Mouse (Mus musculus): ENCODE measurements around the gene Cep250. TPM values are rescaled to one million over a fixed set of nuclear protein-coding genes. Genes with fewer than 3 reads are reported as not detected.
A peak's percentile ranks its signal among the peaks of the same experiment; 100 is the strongest.

Gene Cep250
- total RNA-seq, 2 experiments from 2014 or later, result 15.1 to 16.3 TPM

DNA sequence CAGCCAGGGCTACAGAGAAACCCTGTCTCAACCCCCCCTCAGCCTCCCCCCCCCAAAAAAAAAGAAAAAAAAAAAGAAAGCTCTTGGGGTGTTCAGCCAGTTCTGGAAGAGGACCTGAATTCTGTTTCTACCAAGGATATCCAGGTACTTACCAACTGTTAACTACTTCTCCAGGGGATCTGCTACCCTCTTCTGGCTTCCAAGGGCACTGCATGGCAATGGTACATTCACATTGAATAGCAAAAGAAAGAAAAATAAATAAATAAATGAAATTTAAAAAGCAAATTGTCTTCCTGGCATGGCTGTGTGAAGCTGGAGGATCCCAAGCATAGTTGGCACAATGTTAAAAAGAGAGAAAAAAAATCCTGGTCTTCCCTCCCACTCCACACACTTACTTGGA, 4.3 kb upstream of the Cep250 start:
- intact Hi-C loops (cut with DNase I), result no loop called here
- DNase-seq (ENCODE audit: low spot score in 2 of 2), result peak; percentile 77 to 85

- DNase-seq (ENCODE audit: low spot score in 2 of 2), result no peak
- intact Hi-C loops (cut with DNase I), result loop anchor here (5.0 kb wide), 1 partner anchor 182 kb away; the partner anchor contains the start of genes Nfs1 and Romo1
Observed at GRCm38 (mm10) chr2:155959981-155960380, 3.7 kb downstream of the Cep250 start.

DNA sequence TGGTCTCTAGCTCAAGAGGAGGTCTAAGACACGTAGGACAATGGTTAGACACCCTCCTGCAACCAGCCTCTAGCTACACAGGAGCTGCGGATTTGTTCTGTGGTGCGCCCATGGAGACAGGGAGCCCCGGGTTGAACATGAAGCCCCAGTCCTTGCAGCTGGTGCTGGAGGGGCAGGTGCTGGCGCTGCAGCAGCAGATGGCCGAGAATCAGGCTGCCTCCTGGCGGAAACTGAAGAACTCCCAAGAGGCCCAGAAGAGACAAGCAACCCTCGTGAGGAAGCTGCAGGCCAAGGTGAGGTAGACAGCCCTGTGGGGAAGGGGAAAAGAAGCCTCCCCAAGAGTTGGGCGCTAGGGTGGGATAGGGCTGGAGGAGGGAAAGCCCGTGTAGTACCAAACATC, 5.6 kb downstream of the Cep250 start:
- DNase-seq (ENCODE audit: low spot score in 2 of 2), result no peak
- intact Hi-C loops (cut with DNase I), result loop anchor here (5.0 kb wide), 1 partner anchor 180 kb away; the partner anchor contains the start of genes Nfs1 and Romo1

- intact Hi-C loops (cut with DNase I), result loop anchor here (5.0 kb wide), 1 partner anchor 179 kb away; the partner anchor contains the start of genes Nfs1 and Romo1
- DNase-seq (ENCODE audit: low spot score in 2 of 2), result peak; percentile 31 to 73
Observed at GRCm38 (mm10) chr2:155962991-155963390, 6.7 kb downstream of the Cep250 start.

DNA sequence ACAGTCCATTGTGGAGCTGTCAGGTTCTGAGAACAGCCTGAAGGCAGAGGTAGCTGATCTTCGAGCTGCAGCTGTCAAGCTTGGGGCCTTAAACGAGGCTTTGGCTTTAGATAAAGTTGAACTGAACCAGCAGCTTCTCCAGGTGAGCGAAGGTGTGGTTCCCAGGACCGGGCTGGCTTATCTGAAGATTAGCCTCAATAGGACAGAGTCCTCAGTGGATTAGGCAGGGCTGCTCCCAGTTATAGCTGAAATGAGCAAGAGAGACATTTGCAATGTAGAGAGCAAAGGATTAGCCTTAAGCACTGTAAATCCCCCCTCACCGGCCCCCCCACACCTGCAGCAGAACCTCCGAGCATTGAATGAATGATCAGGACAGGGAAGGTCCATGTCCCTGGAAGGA, 17.1 kb downstream of the Cep250 start:
- intact Hi-C loops (cut with DNase I), result no loop called here
- no peak for DNase-seq (ENCODE audit: low spot score in 2 of 2)

DNA sequence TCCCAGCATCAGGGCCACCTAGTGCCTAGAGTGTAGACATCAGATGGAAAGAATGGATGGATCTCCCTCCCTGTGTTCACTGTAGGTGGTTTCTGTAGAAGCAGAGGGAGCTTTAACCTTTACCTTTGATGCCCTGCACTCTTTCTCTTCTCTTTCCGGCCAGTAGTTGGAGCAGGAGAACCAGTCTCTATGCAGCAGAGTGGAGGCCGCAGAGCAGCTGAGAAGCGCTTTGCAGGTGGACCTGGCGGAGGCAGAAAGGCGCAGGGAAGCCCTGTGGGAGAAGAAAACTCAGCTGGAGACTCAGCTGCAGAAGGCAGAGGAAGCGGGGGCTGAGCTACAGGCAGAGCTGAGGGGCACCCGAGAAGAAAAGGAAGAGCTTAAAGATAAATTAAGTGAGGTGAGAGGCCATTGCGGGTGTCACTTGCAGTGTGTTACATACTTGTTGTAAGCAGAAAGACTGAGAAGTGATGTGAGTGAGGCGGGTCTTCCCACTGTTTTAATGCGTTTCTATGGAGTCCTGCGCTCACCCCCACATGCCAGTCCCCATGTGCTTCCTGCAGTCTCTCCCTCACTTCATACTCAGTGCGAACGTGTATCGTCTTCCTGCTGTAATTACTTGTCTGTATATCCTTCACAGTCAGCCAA, 18.0 kb downstream of the Cep250 start:
- DNase-seq (ENCODE audit: low spot score in 2 of 2), result peak in 1 of 2 experiments; percentile 7
- intact Hi-C loops (cut with DNase I), result no loop called here

GRCm38 (mm10) chr2:155979328-155979991, 23.2 kb downstream of the Cep250 start:
- peak in 1 of 2 experiments; percentile 12 for DNase-seq (ENCODE audit: low spot score in 2 of 2)
- intact Hi-C loops (cut with DNase I), result no loop called here

GRCm38 (mm10) chr2:155985776-155986175, 29.5 kb downstream of the Cep250 start:
- intact Hi-C loops (cut with DNase I), result no loop called here
- no peak for DNase-seq (ENCODE audit: low spot score in 2 of 2)

- DNase-seq (ENCODE audit: low spot score in 2 of 2), result no peak
- intact Hi-C loops (cut with DNase I), result no loop called here
Observed at GRCm38 (mm10) chr2:155987131-155987530, 30.9 kb downstream of the Cep250 start.

GRCm38 (mm10) chr2:155989085-155989484, 32.8 kb downstream of the Cep250 start:
- DNase-seq (ENCODE audit: low spot score in 2 of 2), result no peak
- intact Hi-C loops (cut with DNase I), result no loop called here

- intact Hi-C loops (cut with DNase I), result no loop called here
- no peak for DNase-seq (ENCODE audit: low spot score in 2 of 2)
Observed at GRCm38 (mm10) chr2:155991151-155991550, 34.9 kb downstream of the Cep250 start.

DNA sequence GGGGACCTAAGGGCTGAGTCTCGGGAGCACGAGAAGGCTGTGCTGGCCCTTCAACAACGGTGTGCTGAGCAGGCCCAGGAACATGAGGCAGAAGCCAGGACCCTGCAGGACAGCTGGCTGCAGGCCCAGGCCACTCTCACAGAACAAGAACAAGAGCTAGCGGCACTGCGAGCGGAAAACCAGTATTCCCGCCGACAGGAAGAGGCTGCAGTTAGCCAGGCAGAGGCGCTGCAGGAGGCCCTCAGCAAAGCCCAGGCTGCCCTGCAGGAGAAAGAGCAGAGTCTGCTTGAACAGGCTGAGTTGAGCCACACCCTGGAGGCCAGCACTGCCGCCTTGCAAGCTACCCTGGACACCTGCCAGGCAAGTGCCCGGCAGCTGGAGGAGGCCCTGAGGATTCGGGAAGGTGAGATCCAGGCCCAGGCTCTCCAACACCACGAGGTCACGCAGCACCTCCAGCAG, 35.6 kb downstream of the Cep250 start:
- intact Hi-C loops (cut with DNase I), result no loop called here
- DNase-seq (ENCODE audit: low spot score in 2 of 2), result peak; percentile 63

- intact Hi-C loops (cut with DNase I), result no loop called here
- DNase-seq (ENCODE audit: low spot score in 2 of 2), result no peak
Observed at GRCm38 (mm10) chr2:156005393-156005792, 49.1 kb downstream of the Cep250 start.

GRCm38 (mm10) chr2:156007888-156008532, 51.8 kb downstream of the Cep250 start, which contains the start of the genes 6430550D23Rik and Ergic3:
6430550D23Rik (minus strand) TSS chr2:156007977.
Ergic3 (plus strand) TSS chr2:156008045.
- DNase-seq (ENCODE audit: low spot score in 2 of 2), result peak; percentile 96 to 98
- intact Hi-C loops (cut with DNase I), result no loop called here

DNA sequence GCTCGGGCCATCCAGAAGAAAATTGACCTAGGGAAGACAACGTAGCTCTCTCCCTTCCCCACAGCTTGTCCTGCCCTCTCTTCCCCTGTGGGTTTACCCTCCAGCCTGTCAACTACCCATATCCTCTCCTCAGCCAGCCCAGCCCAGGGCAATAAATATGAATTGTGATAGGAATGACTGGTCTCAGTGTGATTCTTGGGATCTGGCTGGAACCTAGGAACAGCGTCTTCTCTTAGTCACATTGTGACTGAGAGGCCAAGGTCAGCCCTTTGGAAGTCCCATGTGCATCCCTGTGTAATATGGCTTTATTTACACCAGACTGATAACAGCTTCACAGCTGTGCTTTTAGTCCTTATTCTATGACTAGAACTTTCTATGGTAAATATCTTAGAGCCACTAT, 61.8 kb downstream of the Cep250 start:
- intact Hi-C loops (cut with DNase I), result no loop called here
- no peak for DNase-seq (ENCODE audit: low spot score in 2 of 2)

GRCm38 (mm10) chr2:156021219-156021618, 65.0 kb downstream of the Cep250 start:
- DNase-seq (ENCODE audit: low spot score in 2 of 2), result no peak
- intact Hi-C loops (cut with DNase I), result no loop called here

GRCm38 (mm10) chr2:156021765-156022164, 65.5 kb downstream of the Cep250 start:
- DNase-seq (ENCODE audit: low spot score in 2 of 2), result no peak
- intact Hi-C loops (cut with DNase I), result no loop called here

GRCm38 (mm10) chr2:156025482-156025881, 69.2 kb downstream of the Cep250 start:
- DNase-seq (ENCODE audit: low spot score in 2 of 2), result peak in 1 of 2 experiments; percentile 49
- intact Hi-C loops (cut with DNase I), result no loop called here

DNA sequence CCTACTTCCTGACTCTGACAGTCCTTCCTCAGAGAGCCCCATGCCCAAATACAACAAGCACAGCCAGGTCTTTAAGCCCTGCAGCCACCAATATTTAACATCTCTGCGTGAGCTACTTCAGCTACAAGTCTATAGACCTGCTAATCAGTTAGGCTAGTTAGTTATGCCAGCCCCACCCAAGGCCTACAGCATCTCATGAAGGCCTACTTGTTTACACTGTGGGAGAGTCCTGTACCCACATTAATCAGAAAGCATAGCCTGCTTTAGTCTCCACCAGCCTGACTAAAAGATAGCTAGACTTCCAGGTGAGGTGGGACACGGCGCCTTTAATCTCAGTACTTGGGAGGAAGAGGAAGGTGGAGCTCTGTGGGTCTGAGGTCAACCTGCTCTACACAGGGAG, 83.1 kb downstream of the Cep250 start:
- intact Hi-C loops (cut with DNase I), result no loop called here
- no peak for DNase-seq (ENCODE audit: low spot score in 2 of 2)

DNA sequence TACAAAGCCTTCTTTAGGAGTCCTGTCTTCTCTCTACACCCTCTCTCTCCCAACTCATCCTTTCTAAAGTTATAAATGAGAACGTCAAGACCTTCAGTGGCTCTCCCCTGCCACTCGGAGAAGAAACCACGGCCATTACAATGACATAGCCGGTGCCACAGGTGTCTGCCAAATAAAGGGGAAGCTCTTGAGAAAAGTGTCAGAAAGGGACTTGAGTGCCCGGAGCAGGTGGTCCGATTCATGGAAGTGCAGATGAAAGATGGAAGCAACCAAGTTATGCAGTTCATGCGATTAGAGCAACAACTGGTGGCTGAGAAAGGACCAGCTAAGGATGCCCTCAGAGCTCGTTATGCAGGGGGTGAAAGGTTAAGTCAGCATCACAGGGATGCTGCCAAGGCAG, 86.6 kb downstream of the Cep250 start:
- intact Hi-C loops (cut with DNase I), result no loop called here
- no peak for DNase-seq (ENCODE audit: low spot score in 2 of 2)
